Mouse (Mus musculus): Measurements from ENCODE around the gene Ntn5. TPM values are rescaled to one million over a fixed set of nuclear protein-coding genes. Genes with fewer than 3 reads are reported as not detected.

The Ntn5 gene
- polyA plus RNA-seq, 1 experiment from 2014 or later: 0.80 TPM

DNA sequence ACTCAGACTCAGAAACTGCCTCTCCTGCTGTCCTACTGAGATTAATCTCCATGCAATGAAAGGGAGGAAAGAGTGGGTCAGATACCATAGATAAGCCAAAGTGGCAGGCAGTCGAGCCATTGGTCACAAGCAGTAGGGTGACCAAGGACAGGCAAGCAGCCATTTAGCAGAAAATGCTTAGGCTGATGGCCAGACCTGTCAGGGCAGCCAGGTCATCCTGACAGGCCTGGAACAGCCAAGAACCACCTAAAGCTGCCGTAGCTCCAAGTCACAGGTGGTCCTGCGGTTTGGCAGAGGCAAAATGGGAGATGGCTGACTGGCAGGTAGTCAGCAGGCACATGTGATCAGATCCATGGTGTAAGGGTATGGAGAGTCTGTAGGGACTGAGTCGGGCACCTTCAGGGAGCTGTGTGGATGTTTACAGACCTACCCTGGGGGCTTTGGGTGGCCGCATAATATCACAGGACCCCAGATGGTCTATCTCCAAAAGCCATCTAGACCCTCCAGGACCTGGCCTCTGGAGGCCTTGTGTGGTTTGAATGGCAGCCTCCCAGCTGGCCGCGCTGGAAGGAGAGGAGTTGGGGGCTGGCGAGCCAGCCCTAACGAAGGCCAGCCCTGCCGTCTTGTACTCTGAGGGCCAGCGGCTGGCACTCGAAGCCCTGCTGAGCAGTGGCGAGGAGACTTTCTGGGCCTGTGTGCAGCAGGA is 38.0 kb downstream of the Ntn5 start:
- no peak overlapping the region for H3K4me3 ChIP-seq (ENCODE audit: low read depth, low read length)
- peak overlapping the region; percentile 18; the same call in 1 of the 2 replicates for H3K4me2 ChIP-seq (ENCODE audit: low read length)
- no peak overlapping the region for H3K27ac ChIP-seq (ENCODE audit: low read depth)
- ATAC-seq (replicated peaks; ENCODE audit: low FRiP score, low TSS enrichment, low read depth): no peak
- H3K9ac ChIP-seq (ENCODE audit: low read length): no peak overlapping the region
- no peak for DNase-seq (ENCODE audit: low spot score)
- no peaks in the 10 kb centered on the region for H3K27me3 ChIP-seq (replicated peaks; ENCODE audit: control insufficient read depth, insufficient read depth, low read length)
- WGBS: 68% methylated on average over 13 of the region's 13 CpGs
- H3K4me1 ChIP-seq (replicated peaks; ENCODE audit: control insufficient read depth, insufficient read depth, low read length): peaks cover 11% of the 10 kb centered on the region
- H3K36me3 ChIP-seq (ENCODE audit: control insufficient read depth, insufficient read depth, low read length): peaks cover 72% of the 10 kb centered on the region
- H3K9me3 ChIP-seq (ENCODE audit: control insufficient read depth, low read length): no peaks in the 10 kb centered on the region

DNA sequence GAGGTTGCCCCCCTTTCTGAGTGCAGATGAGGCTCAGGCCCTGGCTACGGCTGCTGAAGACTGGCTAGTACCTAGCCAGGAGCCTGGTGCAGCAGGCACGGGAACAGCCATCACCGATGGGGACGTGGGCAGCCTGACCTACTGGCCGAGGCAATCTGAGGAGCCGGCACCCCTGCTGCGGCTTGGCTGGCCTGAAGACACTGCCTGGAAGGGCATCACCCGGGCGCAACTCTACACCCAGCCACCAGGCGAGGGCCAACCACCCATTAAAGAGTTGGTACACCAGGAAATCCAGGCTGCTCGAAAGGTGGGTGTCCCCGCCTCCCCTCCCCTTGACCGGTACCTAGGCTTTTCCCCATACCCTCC is 38.5 kb downstream of the Ntn5 start:
- Histone ChIP-seq H3K4me3 (ENCODE audit: low read depth, low read length) (no peak overlapping the region), H3K27ac (ENCODE audit: low read depth) (no peak overlapping the region), H3K9me3 (ENCODE audit: control insufficient read depth, low read length) (no peaks in the 10 kb centered on the region), H3K9ac (ENCODE audit: low read length) (no peak overlapping the region), H3K36me3 (ENCODE audit: control insufficient read depth, insufficient read depth, low read length) (peaks cover 74% of the 10 kb centered on the region), H3K4me1 (replicated peaks; ENCODE audit: control insufficient read depth, insufficient read depth, low read length) (peaks cover 8% of the 10 kb centered on the region; the same call in 1 of the 2 replicates), H3K4me2 (ENCODE audit: low read length) (no peak overlapping the region), H3K27me3 (replicated peaks; ENCODE audit: control insufficient read depth, insufficient read depth, low read length) (no peaks in the 10 kb centered on the region)
- no peak for ATAC-seq (replicated peaks; ENCODE audit: low FRiP score, low TSS enrichment, low read depth)
- no peak for DNase-seq (ENCODE audit: low spot score)
- 77% methylated on average over 13 of the region's 13 CpGs for WGBS

DNA sequence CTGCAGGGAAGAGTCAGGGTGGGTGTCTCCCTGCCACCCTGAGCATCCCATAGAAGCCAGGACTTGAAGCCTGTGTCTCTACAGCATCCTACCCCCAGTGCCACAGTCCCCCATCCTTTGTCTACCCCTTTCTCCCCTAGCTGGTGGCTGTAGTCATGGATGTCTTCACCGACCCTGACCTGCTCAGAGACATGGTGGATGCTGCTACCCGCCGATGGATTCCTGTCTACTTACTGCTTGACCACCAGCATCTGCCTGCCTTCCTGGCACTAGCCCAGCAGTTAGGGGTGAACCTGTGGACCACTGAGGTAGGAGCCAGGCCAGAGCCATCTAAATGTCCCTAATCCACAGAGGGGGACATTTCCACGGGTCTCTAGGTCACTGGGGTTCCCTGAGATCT is 39.5 kb downstream of the Ntn5 start:
- WGBS: 85% methylated on average over 4 of the region's 4 CpGs
- no peak overlapping the region for H3K4me3 ChIP-seq (ENCODE audit: low read depth, low read length)
- no peak overlapping the region for H3K27ac ChIP-seq (ENCODE audit: low read depth)
- peaks cover 76% of the 10 kb centered on the region for H3K36me3 ChIP-seq (ENCODE audit: control insufficient read depth, insufficient read depth, low read length)
- no peak for ATAC-seq (replicated peaks; ENCODE audit: low FRiP score, low TSS enrichment, low read depth)
- no peaks in the 10 kb centered on the region for H3K9me3 ChIP-seq (ENCODE audit: control insufficient read depth, low read length)
- peaks cover 8% of the 10 kb centered on the region; the same call in 1 of the 2 replicates for H3K4me1 ChIP-seq (replicated peaks; ENCODE audit: control insufficient read depth, insufficient read depth, low read length)
- H3K4me2 ChIP-seq (ENCODE audit: low read length): no peak overlapping the region
- no peaks in the 10 kb centered on the region for H3K27me3 ChIP-seq (replicated peaks; ENCODE audit: control insufficient read depth, insufficient read depth, low read length)
- DNase-seq (ENCODE audit: low spot score): no peak
- H3K9ac ChIP-seq (ENCODE audit: low read length): no peak overlapping the region

DNA sequence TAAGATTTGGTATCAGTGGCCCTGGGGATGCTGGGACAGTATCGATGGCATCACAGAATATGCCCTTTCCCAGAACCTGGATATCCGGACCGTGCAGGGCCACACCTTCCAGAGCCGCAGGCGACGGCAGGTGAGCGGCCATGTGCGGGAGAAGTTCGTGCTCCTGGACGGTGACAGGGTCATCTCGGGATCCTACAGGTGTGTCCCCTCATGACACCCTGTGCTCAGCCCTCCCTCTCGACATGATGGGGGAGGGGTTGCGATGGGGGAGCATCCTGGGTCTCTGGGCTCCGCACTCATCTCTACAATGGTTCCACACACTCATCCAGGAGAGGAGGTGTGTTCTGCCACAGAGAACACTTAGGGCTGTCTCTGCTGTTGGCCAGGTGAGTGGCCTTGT is 40.0 kb downstream of the Ntn5 start:
- H3K4me3 ChIP-seq (ENCODE audit: low read depth, low read length): no peak overlapping the region
- peaks cover 78% of the 10 kb centered on the region for H3K36me3 ChIP-seq (ENCODE audit: control insufficient read depth, insufficient read depth, low read length)
- no peaks in the 10 kb centered on the region for H3K9me3 ChIP-seq (ENCODE audit: control insufficient read depth, low read length)
- 92% methylated on average over 14 of the region's 14 CpGs for WGBS
- no peaks in the 10 kb centered on the region for H3K27me3 ChIP-seq (replicated peaks; ENCODE audit: control insufficient read depth, insufficient read depth, low read length)
- no peak overlapping the region for H3K27ac ChIP-seq (ENCODE audit: low read depth)
- H3K9ac ChIP-seq (ENCODE audit: low read length): no peak overlapping the region
- ATAC-seq (replicated peaks; ENCODE audit: low FRiP score, low TSS enrichment, low read depth): no peak
- DNase-seq (ENCODE audit: low spot score): no peak
- H3K4me2 ChIP-seq (ENCODE audit: low read length): no peak overlapping the region
- peaks cover 8% of the 10 kb centered on the region; the same call in 1 of the 2 replicates for H3K4me1 ChIP-seq (replicated peaks; ENCODE audit: control insufficient read depth, insufficient read depth, low read length)

DNA sequence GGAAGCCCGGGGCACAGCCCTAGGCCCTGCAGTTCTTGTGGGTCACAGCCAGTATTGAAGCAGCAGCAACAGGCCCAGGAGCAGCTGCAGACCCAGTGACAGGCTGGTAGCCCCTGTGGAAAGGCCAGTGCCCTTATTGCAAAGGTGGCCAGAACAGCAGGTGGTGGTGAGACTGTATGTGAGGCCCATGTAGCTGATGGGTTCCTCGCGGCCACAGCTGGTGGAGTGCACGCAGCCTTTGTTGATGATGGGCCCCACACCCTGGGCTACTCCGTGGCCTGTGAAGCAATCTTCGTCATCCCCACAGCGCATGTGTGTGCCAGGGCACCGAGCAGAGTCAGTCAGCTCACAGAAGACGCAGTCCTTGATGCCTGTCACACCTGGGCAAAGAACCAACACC is 41.3 kb downstream of the Ntn5 start:
- Histone ChIP-seq H3K4me2 (ENCODE audit: low read length) (no peak overlapping the region), H3K9me3 (ENCODE audit: control insufficient read depth, low read length) (no peaks in the 10 kb centered on the region), H3K4me1 (replicated peaks; ENCODE audit: control insufficient read depth, insufficient read depth, low read length) (peaks cover 2% of the 10 kb centered on the region; the same call in 1 of the 2 replicates), H3K36me3 (ENCODE audit: control insufficient read depth, insufficient read depth, low read length) (peaks cover 67% of the 10 kb centered on the region), H3K4me3 (ENCODE audit: low read depth, low read length) (no peak overlapping the region), H3K27ac (ENCODE audit: low read depth) (no peak overlapping the region), H3K9ac (ENCODE audit: low read length) (no peak overlapping the region), H3K27me3 (replicated peaks; ENCODE audit: control insufficient read depth, insufficient read depth, low read length) (no peaks in the 10 kb centered on the region)
- WGBS: 91% methylated on average over 9 of the region's 9 CpGs
- DNase-seq (ENCODE audit: low spot score): no peak
- no peak for ATAC-seq (replicated peaks; ENCODE audit: low FRiP score, low TSS enrichment, low read depth)

DNA sequence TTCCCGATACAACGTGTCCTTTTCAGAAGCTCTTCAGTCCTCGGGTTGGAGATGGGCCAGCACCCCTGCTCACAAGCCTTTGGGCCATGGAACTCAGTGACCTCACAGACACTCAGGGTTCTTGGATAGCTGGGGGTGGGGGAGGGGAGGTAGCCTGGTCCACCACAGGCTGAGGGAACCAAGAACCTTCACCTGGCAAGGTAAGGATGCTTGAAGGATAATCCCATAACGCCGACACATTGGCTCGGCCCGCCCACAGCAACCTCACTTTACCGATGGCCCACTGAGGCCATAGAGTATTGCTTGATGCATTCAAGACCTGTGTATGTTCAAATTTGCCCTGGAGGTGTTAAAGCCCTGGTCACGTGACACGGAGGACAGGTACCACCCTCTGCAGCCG is 41.9 kb downstream of the Ntn5 start, which contains the start of gene Spaca4:
Gene Spaca4, minus strand, starts transcription at position 101 of the 400 bp plus-strand sequence.
- Histone ChIP-seq H3K9ac (ENCODE audit: low read length) (no peak within 1 kb of the TSS), H3K4me1 (replicated peaks; ENCODE audit: control insufficient read depth, insufficient read depth, low read length) (peaks cover 8% of the 10 kb centered on the region), H3K4me3 (ENCODE audit: low read depth, low read length) (no peak within 1 kb of the TSS), H3K27me3 (replicated peaks; ENCODE audit: control insufficient read depth, insufficient read depth, low read length) (no peaks in the 10 kb centered on the region), H3K9me3 (ENCODE audit: control insufficient read depth, low read length) (no peaks in the 10 kb centered on the region), H3K36me3 (ENCODE audit: control insufficient read depth, insufficient read depth, low read length) (peaks cover 61% of the 10 kb centered on the region), H3K4me2 (ENCODE audit: low read length) (no peak within 1 kb of the TSS), H3K27ac (ENCODE audit: low read depth) (no peak within 1 kb of the TSS)
- no peak for ATAC-seq (replicated peaks; ENCODE audit: low FRiP score, low TSS enrichment, low read depth)
- WGBS: 94% methylated on average over 11 of the region's 11 CpGs
- no peak for DNase-seq (ENCODE audit: low spot score)

DNA sequence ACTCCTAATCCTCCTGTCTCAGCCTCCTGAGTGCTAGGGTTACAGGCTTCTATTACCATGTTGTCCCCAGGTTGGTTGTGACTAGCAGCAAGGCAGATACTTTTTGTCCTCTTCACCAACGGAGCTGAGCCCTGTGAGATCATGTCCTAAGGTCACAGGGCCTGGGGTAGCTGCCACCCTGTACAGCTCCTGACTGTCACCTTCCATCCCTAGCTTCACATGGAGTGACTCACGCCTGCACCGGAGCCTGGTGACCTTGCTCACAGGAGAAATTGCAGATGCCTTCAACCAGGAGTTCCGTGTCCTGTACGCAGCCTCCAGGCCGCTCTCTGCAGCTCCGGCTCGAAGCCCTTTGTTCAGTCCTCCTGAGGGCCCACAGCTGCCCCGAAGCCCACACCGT is 42.6 kb downstream of the Ntn5 start:
- Histone ChIP-seq H3K4me2 (ENCODE audit: low read length) (no peak overlapping the region), H3K36me3 (ENCODE audit: control insufficient read depth, insufficient read depth, low read length) (peaks cover 55% of the 10 kb centered on the region), H3K9ac (ENCODE audit: low read length) (no peak overlapping the region), H3K9me3 (ENCODE audit: control insufficient read depth, low read length) (no peaks in the 10 kb centered on the region), H3K27me3 (replicated peaks; ENCODE audit: control insufficient read depth, insufficient read depth, low read length) (no peaks in the 10 kb centered on the region), H3K27ac (ENCODE audit: low read depth) (no peak overlapping the region), H3K4me3 (ENCODE audit: low read depth, low read length) (no peak overlapping the region), H3K4me1 (replicated peaks; ENCODE audit: control insufficient read depth, insufficient read depth, low read length) (peaks cover 12% of the 10 kb centered on the region)
- WGBS: 94% methylated on average over 10 of the region's 10 CpGs
- ATAC-seq (replicated peaks; ENCODE audit: low FRiP score, low TSS enrichment, low read depth) (no peak), DNase-seq (ENCODE audit: low spot score) (no peak)

DNA sequence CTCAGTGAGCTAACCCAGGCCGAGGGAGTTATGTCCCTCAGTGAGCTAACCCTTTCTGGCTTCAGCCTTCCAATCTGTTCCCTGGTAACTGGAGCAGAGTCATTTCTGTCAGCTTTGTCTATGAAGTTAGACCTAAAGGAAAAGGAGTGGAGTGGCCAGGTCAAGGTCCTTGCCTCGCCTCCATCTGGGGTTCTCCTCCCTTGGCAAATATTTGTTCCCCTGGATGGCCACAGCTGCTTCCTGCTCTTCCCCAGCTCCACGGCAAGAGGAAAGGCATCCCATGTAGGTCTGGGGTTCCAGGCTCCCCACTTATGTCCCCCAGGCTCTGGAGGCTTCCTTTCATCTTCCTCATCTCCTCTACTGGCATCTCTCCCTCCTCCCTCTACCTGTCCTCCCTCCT is 43.8 kb downstream of the Ntn5 start:
- DNase-seq (ENCODE audit: low spot score): no peak
- peak; percentile 21; the same call in 1 of the 2 replicates for ATAC-seq (replicated peaks; ENCODE audit: low FRiP score, low TSS enrichment, low read depth)
- H3K4me2 ChIP-seq (ENCODE audit: low read length): peak overlapping the region; percentile 13; the same call in 1 of the 2 replicates
- 47% methylated on average over 3 of the region's 3 CpGs for WGBS
- peak overlapping the region; percentile 64 for H3K27ac ChIP-seq (ENCODE audit: low read depth)
- H3K27me3 ChIP-seq (replicated peaks; ENCODE audit: control insufficient read depth, insufficient read depth, low read length): no peaks in the 10 kb centered on the region
- H3K9me3 ChIP-seq (ENCODE audit: control insufficient read depth, low read length): no peaks in the 10 kb centered on the region
- H3K4me1 ChIP-seq (replicated peaks; ENCODE audit: control insufficient read depth, insufficient read depth, low read length): peaks cover 12% of the 10 kb centered on the region
- H3K4me3 ChIP-seq (ENCODE audit: low read depth, low read length): no peak overlapping the region
- H3K36me3 ChIP-seq (ENCODE audit: control insufficient read depth, insufficient read depth, low read length): peaks cover 43% of the 10 kb centered on the region
- H3K9ac ChIP-seq (ENCODE audit: low read length): no peak overlapping the region
